Mouse (Mus musculus) hematopoietic stem cell, adult 5-6 weeks (primary cell): ENCODE results near the gene Patl2. TPM values are rescaled to one million over a fixed set of nuclear protein-coding genes. Genes with fewer than 3 reads are reported as not detected.
"Not testable (repeated sequence)": the region's sequence is repeated elsewhere in the genome, so short reads cannot be mapped to it uniquely, and the experiment has no call there.

Experiments
- ATAC-seq, 2 experiments: fragments of 125-278 bp in 1 of 2; replicated peaks in 1 of 2; 2 replicates each; pipeline ENCODE4 v1.8.0; 2016 to 2017; ENCODE audit warnings: inconsistent platforms in 2 of 2, mild to moderate bottlenecking in 2 of 2, moderate number of reproducible peaks in 2 of 2, low read depth in 1 of 2, moderate TSS enrichment in 1 of 2; ENCODE audit not compliant: low FRiP score in 2 of 2, poor library complexity in 2 of 2, severe bottlenecking in 2 of 2, insufficient read depth in 1 of 2, low TSS enrichment in 1 of 2
- total RNA-seq: library from RNA; stranded (forward); fragments of 172-1452, 232-1000 nt; gene quantifications from 2 replicates; pipeline ENCODE4 v1.2.3, GENCODE M21; 2017

Patl2 gene
- total RNA-seq, result 0.44 TPM in 1 of 2 replicates, not detected in the other

DNA sequence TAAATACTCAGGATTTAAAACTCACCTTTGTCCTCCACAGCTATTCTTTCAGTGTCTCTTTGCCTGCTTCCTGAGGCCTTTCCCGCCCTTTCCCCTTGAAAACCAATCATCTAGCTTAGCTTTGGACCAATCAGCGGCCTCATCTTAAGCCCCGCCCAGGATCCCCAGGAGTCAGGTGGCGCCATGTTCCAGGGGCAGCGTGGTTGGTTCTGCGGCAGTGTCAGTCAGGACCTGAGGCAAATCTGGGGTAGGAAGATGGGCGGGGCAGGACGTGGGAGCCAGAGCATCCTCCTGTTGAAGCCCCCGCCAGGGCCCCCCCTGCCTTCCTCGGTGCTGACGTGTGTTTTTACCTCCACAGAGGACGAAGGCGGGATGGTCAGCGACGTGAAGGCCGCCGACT lies at the start of gene Patl2, which contains the start of gene Terb2:
Gene Patl2 (minus strand): TSS at position 84 of the 400 bp plus-strand sequence.
Gene Terb2 (plus strand): TSS at position 167 of the 400 bp plus-strand sequence.
- no peak for ATAC-seq

DNA sequence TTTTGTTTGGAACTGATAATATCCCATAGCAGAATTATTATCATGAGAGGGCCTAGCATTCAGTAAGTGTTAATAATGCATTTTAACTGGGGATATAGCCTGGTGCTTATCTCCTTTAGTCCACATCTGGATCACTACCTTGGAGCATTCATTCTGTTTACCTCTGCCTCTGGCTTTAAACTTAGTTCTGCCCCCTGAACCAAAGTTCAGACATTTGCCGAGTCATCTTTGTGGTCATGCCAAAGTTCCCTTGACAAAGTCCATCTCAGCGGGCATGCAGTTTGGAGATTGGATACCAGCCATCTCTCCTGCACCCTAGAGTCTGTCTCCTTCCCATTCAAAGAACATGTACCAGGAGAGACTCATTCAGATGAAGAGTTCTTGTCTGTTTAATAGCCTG lies 49.4 kb upstream of the Patl2 start:
- peak in 1 of 2 experiments; percentile 8; a peak in 1 of 4 replicates for ATAC-seq

DNA sequence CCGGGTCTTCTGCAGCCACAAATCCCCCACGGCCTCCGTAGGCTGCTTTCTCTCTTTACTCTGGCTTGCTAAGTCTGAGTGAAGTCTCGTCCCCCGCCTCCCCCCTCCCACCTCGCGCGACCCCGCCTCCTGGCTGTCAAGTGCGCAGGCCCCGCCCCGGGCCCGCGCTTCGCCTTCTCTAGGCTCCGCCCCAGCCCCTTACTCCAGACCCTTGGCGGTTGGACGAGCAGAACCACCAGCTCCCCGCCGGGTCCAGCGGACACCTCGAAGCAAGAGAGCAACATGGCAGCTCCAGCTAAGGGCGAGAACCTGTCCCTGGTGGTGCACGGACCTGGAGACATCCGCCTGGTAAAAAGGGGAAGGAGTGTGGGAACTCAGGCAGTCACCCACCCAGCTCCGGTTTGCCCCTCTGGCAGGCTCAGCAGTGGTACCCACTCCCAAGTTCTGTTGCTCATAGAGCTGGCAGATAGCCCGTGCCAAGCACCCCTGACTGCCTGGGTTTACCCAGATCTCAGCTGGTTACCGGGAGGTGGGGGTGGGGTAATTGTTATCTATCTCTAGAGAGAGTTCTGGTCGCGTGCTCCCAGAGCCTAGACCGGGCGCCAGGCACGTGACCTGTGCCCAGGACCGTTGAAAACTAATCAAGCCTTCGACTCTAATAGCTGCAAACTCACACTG lies 48.8 kb upstream of the Patl2 start, which contains the start of gene Sord:
Gene Sord (plus strand): TSS at position 139 of the 678 bp plus-strand sequence.
- peak; percentile 81 to 87 for ATAC-seq

DNA sequence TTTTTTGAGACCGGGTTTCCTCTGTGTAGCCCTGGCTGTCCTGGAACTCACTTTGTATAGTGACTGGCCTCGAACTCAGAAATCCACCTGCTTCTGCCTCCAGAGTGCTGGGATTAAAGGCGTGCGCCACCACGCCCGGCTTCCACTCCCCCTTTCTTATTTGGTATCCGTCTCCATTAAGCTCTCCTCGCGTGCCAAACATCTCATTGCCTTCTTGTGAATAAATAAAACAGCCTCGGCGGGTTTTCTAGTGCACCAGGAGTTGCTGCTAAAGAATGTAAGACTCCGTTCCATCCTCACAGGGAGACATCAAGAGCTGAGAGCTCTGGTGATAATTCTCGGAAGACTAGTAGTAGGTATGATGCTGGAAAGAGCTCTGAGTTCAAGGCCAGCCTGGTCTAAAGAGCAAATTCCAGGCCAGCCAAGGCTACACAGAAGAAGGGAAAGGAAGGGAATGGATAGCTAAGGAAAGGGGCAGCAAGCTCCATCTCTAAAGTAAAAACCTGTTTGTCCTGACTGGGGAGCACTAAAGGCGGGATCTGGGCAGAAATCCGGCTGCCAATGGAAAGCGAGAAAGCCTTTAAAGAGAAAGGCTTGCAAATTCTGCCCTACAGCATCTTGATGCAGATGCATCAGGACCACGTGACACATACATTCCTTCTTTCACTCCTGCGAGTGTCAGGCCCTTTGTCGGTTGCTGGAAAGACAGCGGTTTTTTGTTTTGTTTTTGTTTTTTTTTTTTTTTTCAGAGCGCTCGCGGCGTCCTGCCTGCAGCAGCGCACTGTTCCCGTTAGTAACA lies 48.0 kb upstream of the Patl2 start:
- peak; percentile 19 to 30; a peak in 3 of 4 replicates for ATAC-seq

DNA sequence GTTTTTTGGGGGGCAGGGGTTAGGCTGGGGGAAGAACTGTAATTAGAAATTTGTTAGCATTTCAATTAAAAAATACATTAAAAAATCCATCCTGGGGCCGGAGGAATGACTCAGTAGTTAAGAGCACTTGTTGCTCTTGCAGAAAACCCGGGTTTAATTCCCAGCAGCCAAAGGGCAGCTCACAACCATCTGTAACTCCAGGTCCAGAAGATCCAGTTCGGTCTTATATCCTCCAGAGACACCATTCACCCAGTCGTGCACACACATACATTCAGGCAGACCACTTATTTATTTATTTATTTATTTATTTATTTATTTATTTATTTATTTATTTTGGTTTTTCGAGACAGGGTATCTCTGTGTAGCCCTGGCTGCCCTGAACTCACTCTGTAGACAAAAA lies 47.4 kb upstream of the Patl2 start:
- ATAC-seq, result no peak

DNA sequence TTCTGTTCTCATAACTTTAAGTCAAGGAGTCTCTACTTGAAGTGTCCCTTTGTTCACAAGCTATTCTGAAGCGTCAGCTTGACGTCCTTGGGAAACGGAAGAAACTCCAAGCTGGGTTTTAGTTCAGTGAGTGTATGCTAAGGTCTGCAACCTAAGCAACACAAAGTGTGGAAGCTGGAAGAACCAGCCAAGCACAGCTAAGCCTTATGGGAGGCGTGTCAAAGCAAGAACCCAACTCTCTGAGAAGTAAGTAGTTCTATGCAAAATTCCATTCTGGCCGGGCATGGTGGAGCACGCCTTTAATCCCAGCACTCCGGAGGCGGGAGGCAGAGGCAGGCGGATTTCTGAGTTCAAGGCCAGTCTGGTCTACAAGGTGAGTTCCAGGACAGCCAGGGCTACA lies 45.6 kb upstream of the Patl2 start:
- no peak for ATAC-seq

DNA sequence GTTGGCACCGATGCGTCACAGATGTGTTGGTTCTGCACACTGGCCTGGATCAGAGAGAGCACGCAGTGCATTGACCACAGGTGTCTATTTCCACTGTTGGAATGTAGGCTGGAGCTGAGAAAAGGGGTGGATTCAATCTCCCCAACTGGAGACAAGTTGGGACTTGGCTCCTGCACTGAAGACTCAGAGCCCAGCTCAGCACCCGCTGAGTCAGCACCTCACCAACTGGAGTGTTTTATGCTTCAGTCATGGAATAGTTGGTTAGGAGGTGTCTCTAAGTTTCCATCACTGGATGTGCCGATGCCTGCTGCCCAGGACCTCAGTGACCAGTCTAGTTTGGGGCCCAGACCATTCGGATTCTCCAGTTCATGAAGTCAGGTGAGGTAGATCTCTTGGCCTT lies 44.4 kb upstream of the Patl2 start:
- ATAC-seq, result no peak

DNA sequence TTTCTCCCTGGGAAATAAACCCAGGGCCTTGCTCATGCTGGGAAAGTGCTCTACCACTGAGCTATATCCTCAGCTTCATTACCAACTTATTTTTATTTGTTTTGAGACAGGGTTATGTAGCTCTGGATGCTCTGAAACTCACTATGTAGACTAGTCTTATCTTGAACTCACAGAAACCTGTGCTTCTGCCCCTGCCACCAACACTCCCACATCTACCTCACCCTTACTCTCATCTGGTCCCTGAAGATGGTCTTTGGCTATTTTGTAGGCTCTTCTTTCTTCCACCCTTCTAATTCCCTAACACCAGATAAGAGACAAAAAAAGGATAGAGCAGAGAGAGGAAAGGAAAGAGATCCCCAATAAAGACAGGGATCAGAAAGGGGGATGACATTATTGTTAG lies 37.7 kb upstream of the Patl2 start:
- ATAC-seq, result no peak

DNA sequence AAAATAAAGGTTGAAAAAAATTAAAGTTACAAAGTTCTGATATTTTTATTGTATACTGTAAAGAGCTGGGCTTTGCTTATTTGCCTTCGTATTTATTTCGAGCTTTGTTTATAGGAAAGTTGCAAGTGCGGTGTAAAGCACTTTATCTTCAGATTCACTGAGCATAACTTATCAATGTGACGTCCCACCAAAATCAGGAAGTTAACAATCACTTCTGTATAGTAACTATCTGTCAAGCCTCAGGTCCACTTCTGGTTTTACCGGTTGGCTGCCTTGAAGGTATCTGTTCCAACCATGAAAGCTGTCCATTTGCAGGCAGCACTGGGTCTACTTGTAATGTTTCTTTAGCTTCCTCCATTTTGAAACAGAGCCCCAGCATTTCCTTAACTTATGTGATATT lies 36.3 kb upstream of the Patl2 start:
- no peak; a peak in 1 of 4 replicates for ATAC-seq

DNA sequence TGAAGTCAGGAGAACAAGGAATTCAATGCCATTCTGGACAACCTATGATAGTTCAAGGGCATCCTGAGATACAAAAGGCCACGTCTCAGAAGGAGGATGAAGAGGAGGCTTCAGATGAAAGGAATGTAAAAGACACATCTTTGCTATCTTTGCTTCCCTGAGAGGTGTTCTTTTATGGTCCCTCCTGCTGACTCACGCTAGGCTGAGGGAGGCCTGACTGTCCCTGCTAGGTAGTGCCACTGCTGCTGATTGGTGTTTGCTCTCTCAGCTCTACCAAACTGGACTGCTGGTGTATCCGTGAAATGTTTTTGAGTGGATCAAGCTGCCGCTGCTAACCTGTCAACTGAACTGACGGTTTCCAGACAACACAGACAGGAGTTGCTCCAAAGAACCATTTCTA lies 35.8 kb upstream of the Patl2 start:
- ATAC-seq, result no peak

DNA sequence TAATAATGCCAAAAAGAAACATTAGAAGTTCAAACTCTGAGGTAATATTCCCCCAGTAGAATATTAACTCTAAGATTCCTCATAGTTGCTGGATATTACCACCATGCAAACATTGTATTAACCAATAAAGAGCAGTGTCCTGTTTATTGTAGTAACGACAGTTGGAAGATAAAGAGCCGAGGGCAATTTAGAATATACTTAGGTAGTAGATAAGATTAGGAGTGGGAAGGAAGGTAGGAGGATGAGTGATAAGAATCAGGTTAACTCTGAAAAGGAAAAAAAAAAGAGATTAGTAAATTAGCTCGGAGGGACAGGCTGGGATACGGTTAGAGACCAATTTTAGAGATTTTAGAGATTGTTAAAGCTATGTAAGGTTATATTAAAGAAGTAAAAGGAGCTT lies 35.4 kb upstream of the Patl2 start:
- no peak for ATAC-seq

DNA sequence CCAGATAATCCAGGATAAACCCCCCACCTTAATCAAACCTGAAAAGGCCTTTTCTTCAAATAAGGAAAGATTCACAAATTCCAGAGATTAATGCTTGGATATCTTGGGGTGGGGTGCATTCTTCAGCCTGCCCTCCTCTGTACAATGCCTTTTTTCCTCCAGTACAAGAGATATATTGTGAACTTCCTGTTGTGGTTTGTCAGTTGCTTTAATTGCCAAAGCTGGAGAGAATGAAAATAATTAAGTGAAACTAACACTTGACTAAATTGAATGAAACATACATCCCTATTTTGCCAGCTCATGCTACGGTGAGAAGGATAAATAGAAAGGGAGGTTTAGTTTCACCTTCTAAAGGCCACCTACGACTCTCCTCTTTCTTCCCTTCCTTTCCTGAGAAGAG lies 32.2 kb upstream of the Patl2 start:
- peak; percentile 45 to 59; a peak in 2 of 4 replicates for ATAC-seq

DNA sequence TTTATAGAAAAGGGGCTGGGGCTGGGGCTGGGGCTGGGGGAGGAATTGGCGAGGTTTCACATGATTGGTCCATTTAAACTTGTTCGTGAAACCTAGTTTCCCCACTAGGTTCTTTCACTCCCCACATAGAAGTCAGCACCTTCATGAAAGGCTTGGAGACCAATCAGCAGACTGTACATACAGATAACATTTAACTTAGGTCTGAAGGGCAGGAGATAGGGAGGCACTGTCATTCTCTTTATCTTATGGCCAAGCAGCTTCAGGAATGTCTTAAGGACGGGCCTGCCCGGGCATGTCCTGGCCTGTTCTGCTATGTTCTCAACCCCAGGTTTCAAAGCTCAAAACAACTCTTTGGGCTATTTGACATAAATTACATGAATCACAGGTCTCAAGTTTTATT lies 31.1 kb upstream of the Patl2 start:
- ATAC-seq, result not testable (repeated sequence)

DNA sequence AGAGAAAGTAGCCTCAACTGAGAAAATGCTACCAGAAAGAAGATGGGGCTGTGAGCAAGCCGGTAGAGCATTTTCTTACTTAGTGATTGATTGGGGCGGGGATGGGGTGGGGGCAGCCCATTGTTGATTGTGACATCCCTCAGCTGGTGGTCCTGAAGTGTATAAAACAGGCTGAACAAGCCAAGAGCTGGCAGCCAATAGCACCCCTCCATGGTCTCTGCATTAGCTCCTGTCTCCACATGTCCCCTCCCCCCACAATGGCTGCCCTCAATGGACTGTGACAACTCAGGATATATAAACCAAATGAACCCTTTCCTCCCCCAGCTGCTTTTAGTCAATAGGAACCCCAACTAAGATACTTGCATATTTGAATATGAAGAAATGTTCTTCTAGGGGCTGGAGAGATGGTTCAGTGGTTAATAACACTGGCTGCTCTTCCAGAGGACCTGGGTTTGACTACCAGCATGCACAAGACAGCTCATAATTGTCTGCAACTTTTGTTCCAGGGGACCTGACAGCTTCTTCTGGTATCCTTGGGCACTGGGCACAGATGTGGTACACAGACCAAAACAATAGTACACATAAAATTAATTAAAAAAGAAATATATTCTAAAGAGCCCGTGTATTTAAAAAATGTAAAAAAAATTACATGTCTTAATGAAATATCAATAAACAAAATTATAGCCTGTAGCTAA lies 24.7 kb upstream of the Patl2 start:
- ATAC-seq, result no peak

DNA sequence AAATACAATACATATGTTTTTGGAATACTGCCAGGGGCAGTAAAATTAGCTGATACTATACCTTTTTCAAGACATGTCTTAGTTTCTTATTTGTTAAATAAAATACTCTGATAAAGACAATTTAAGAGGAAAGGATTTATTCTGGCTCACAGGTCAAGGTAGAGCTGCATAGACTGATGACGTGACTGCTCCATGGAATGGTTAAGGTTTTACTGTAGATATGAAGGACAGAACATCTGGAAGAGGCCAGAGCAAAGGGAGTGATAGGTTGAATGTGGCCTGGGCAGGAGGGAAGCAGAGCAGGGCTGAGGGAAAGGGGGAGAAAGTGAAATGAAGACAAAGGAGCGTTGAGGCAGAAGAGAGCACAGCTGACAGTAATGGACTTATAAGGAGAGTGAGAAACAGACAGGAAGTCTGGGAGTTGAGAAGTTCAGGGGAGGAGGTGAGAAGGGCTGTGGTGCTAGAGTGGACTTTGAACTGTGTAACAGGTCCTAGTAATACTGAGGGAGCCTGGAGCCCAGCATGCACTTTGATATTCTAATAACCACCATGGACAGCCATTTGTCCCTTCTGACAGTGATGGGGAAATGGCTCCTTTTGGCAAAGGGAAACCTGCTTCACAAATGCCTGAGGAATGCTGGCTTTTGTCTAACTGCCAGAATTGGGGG lies 20.6 kb upstream of the Patl2 start:
- no peak for ATAC-seq

DNA sequence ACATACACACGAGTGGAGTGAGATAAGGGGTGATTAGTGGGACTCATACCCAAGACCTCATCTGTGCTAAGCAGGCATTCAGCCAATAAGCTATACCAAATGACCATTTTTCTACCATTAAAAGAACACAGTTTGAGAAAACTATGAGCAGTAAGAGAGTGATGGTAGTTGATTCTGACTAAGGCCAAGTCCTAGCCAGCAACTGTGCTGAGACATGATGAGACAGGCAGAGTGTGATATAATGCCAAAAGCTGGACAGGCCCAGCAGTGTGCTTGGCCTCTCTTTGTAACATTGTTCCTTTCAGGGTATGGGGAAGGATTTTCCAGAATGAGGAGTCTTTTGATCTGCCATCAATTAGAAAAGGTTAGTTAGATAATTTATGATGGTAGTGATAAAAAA lies 15.5 kb upstream of the Patl2 start:
- ATAC-seq, result no peak

DNA sequence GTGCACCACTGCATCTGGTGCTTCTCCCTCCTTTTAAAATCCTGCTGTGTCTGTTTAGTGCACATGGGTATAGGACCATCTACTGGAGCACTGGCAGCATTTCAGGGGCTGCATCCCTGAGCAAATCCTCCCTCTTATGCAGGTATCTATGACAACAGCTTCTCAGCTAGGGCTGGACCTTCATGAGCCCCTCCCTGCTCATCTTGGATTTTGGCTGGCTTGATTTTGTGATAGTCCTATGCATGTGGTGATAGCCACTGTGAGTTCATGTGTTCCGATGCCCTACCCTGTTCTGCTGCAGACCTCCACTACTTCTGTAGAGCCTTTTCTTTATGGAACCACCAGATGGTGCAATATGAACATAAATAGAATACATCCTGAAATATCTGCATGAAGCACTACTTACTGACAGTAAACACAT lies 8.5 kb upstream of the Patl2 start:
- ATAC-seq, result peak; percentile 69; a peak in 3 of 4 replicates
